30 mouse cellular contexts compared by ENCODE assay signal in the genomic region with DNA sequence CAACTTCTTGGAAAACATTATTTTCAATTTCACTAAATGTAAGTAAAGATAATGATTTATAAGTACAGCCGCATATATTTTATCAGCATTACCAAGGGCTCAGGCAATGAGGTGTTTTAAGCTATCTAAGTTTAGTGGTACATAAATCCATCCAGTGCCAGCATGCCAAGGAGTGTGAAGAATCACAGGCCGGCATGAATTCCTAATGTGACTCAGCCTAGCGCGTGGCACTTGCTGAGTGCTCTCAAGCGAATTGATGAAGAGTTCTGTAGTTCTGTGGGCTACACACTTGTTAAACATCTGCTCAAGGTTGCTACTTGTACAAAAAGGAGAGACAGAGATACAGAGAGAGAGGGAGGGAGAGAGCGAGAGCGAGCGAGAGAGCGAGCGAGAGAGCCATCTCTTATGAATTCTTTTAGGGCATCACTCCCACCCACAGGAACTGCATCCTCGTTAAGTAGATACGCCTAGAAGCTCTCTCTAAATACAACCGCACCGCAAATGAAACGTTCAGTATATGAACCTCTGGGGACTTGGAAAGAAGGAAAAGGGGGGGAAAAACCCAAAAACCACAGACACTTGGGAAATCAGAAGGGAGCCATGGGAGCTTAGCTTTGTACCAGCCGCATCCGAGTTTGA. TPM values are rescaled to one million over a fixed set of nuclear protein-coding genes. Genes with fewer than 3 reads are reported as not detected.
DNase-seq lines count a peak whose midpoint lies in the region; ATAC-seq and TF ChIP-seq lines count a peak whose summit lies in the region.
"Had no signal": no experiment of that assay in that cellular context is flagged by ENCODE, and none has a peak within 500 bp of the region (broad histone marks: within the 10 kb centered on the region; RNA-seq: fewer than 3 reads in every experiment).

No protein-coding gene starts in this region.

- H3K27me3 ChIP-seq in forebrain, postnatal 0 days (ENCODE audit: insufficient read depth, low read length), result no peaks in the 10 kb centered on the region
- no peaks in the 10 kb centered on the region for H3K27me3 ChIP-seq in forebrain, embryonic 15.5 days
- no peaks in the 10 kb centered on the region for H3K27me3 ChIP-seq in neural tube, embryonic 14.5 days (ENCODE audit: control insufficient read depth, insufficient read depth, low read length)
- H3K27me3 ChIP-seq in limb, embryonic 13.5 days, result no peaks in the 10 kb centered on the region
- H3K27me3 ChIP-seq: embryonic facial prominence, embryonic 13.5 days; heart, embryonic 15.5 days had no signal

- no peaks in the 10 kb centered on the region for H3K36me3 ChIP-seq in forebrain, postnatal 0 days (ENCODE audit: insufficient read depth)
- no peaks in the 10 kb centered on the region for H3K36me3 ChIP-seq in forebrain, embryonic 15.5 days
- no peaks in the 10 kb centered on the region for H3K36me3 ChIP-seq in neural tube, embryonic 14.5 days (ENCODE audit: control insufficient read depth, insufficient read depth, low read length)
- no peaks in the 10 kb centered on the region for H3K36me3 ChIP-seq in limb, embryonic 13.5 days
- H3K36me3 ChIP-seq: embryonic facial prominence, embryonic 13.5 days; G1E; heart, embryonic 15.5 days; midbrain, embryonic 10.5 days had no signal

- ATAC-seq in forebrain, postnatal 0 days, result peak; percentile 51; the same call in 1 of the 2 replicates
- ATAC-seq in forebrain, embryonic 15.5 days (replicated peaks), result no peak
- ATAC-seq in neural tube, embryonic 14.5 days (ENCODE audit: low read depth), result peak; percentile 35; the same call in 1 of the 2 replicates
- no peak for ATAC-seq in limb, embryonic 13.5 days (ENCODE audit: low FRiP score, low read depth)
- no peak for ATAC-seq in CD4-positive, CD25-positive, alpha-beta regulatory T cell, adult 4 months
- ATAC-seq: liver, postnatal 0 days; lung, postnatal 0 days had no signal

- no peak overlapping the region for H3K9ac ChIP-seq in forebrain, postnatal 0 days
- no peak overlapping the region for H3K9ac ChIP-seq in forebrain, embryonic 15.5 days (replicated peaks)
- H3K9ac ChIP-seq in neural tube, embryonic 14.5 days (replicated peaks; ENCODE audit: low read depth, low read length), result no peak overlapping the region
- H3K9ac ChIP-seq in limb, embryonic 13.5 days, result no peak overlapping the region
- H3K9ac ChIP-seq: embryonic facial prominence, embryonic 13.5 days; heart, embryonic 15.5 days; liver, postnatal 0 days had no signal

- WGBS in forebrain, postnatal 0 days, result 67% methylated on average over 17 of the region's 17 CpGs
- WGBS in forebrain, embryonic 15.5 days, result 64% methylated on average over 17 of the region's 17 CpGs
- WGBS in neural tube, embryonic 14.5 days, result 69% methylated on average over 17 of the region's 17 CpGs
- WGBS in limb, embryonic 13.5 days, result 57% methylated on average over 17 of the region's 17 CpGs

- H3K4me1 ChIP-seq in forebrain, postnatal 0 days (ENCODE audit: insufficient read depth), result no peaks in the 10 kb centered on the region
- peaks cover 3% of the 10 kb centered on the region; the same call in 1 of the 2 replicates for H3K4me1 ChIP-seq in forebrain, embryonic 15.5 days
- no peaks in the 10 kb centered on the region for H3K4me1 ChIP-seq in neural tube, embryonic 14.5 days (ENCODE audit: control insufficient read depth, insufficient read depth, low read length)
- H3K4me1 ChIP-seq in limb, embryonic 13.5 days, result peaks cover 12% of the 10 kb centered on the region; the same call in 1 of the 2 replicates
- H3K4me1 ChIP-seq: heart, embryonic 15.5 days had no signal

- H3K4me2 ChIP-seq in forebrain, postnatal 0 days (ENCODE audit: low read depth), result no peak overlapping the region
- H3K4me2 ChIP-seq in forebrain, embryonic 15.5 days (replicated peaks), result no peak overlapping the region
- H3K4me2 ChIP-seq in neural tube, embryonic 14.5 days (ENCODE audit: low read depth, low read length), result no peak overlapping the region
- peak overlapping the region; percentile 12; the same call in 1 of the 2 replicates for H3K4me2 ChIP-seq in limb, embryonic 13.5 days (replicated peaks)
- H3K4me2 ChIP-seq: embryonic facial prominence, embryonic 13.5 days; heart, embryonic 15.5 days; liver, embryonic 11.5 days had no signal

- no peak for TF ChIP-seq CTCF in forebrain, postnatal 0 days (IDR thresholded peaks at IDR 0.05; ENCODE audit: low read depth)

- H3K4me3 ChIP-seq in forebrain, postnatal 0 days (ENCODE audit: low read depth, low read length), result no peak overlapping the region
- H3K4me3 ChIP-seq in forebrain, embryonic 15.5 days, result no peak overlapping the region
- no peak overlapping the region for H3K4me3 ChIP-seq in neural tube, embryonic 14.5 days (ENCODE audit: low read depth, low read length)
- H3K4me3 ChIP-seq in limb, embryonic 13.5 days, result no peak overlapping the region
- H3K4me3 ChIP-seq: embryonic facial prominence, embryonic 13.5 days; heart, embryonic 15.5 days; midbrain, embryonic 10.5 days had no signal

- no peak for DNase-seq in forebrain, postnatal 0 days
- peak; percentile 6 to 27 for DNase-seq in left cerebral cortex, adult 18-20 months (ENCODE audit: low spot score in 2 of 2)
- DNase-seq in left cerebral cortex, adult 11 months (ENCODE audit: low spot score), result no peak
- no peak for DNase-seq in neural tube, embryonic 10.5 days (ENCODE audit: extremely low spot score, low spot score)
- DNase-seq: adrenal gland, adult 8-10 months; cerebellum, adult 2 months; heart, postnatal 36 days; kidney, adult 2 months; layer of hippocampus, adult 9-11 months; liver, postnatal 0 days had no signal

- H3K27ac ChIP-seq in forebrain, postnatal 0 days (ENCODE audit: low read depth, low read length), result no peak overlapping the region
- no peak overlapping the region for H3K27ac ChIP-seq in forebrain, embryonic 15.5 days (replicated peaks)
- no peak overlapping the region for H3K27ac ChIP-seq in neural tube, embryonic 14.5 days (ENCODE audit: low read depth, low read length)
- H3K27ac ChIP-seq in limb, embryonic 13.5 days, result no peak overlapping the region
- H3K27ac ChIP-seq: embryonic facial prominence, embryonic 13.5 days; heart, embryonic 15.5 days; kidney, postnatal 0 days; macrophage; midbrain, embryonic 10.5 days; stomach, postnatal 0 days had no signal

- H3K9me3 ChIP-seq in forebrain, postnatal 0 days (ENCODE audit: low read length), result no peaks in the 10 kb centered on the region
- no peaks in the 10 kb centered on the region for H3K9me3 ChIP-seq in forebrain, embryonic 15.5 days
- H3K9me3 ChIP-seq in neural tube, embryonic 14.5 days (ENCODE audit: control insufficient read depth, low read length), result no peaks in the 10 kb centered on the region
- H3K9me3 ChIP-seq in limb, embryonic 13.5 days, result no peaks in the 10 kb centered on the region
- H3K9me3 ChIP-seq: embryonic facial prominence, embryonic 13.5 days; heart, embryonic 15.5 days; midbrain, embryonic 10.5 days had no signal

RNA-seq across cellular contexts. Expression of a gene that starts 4.2 kb away (rescaled TPM):
- total RNA-seq in forebrain, postnatal 0 days (2014; rRNA removed), result not detected in 2 replicates
- polyA plus RNA-seq in forebrain, postnatal 0 days (2015; fragmentation: Nextera tagmentation; extraction: Ambion mirVana), result not detected in 2 replicates
- polyA plus RNA-seq in forebrain, embryonic 15.5 days (2015; fragmentation: Nextera tagmentation; extraction: Ambion mirVana), result not detected in 2 replicates
- total RNA-seq in left cerebral cortex, adult 18-20 months (2021), result not detected
- not detected in 2 replicates for polyA plus RNA-seq in neural tube, embryonic 14.5 days (2014; fragmentation: Nextera tagmentation; extraction: Ambion mirVana)
- polyA plus RNA-seq in limb, embryonic 13.5 days (2015; fragmentation: Nextera tagmentation; extraction: Ambion mirVana), result not detected in 2 replicates
- not detected for polyA plus RNA-seq in CD4-positive, CD25-positive, alpha-beta regulatory T cell, adult 4 months (2017; shearing (Covaris generic))
- total RNA-seq: adrenal gland, adult 8-10 months; gastrocnemius, adult 8-10 months; heart, postnatal 36 days; left cerebral cortex, postnatal 36 days had no signal
- polyA plus RNA-seq: cerebellum, adult 2 months; embryonic facial prominence, embryonic 13.5 days; forebrain, embryonic 16.5 days; G1E; gonadal fat pad, adult 2 months; heart, embryonic 15.5 days; kidney, adult 2 months; kidney, postnatal 0 days; large intestine, adult 2 months; liver, embryonic 11.5 days; liver, postnatal 0 days; lung, postnatal 0 days; macrophage; midbrain, embryonic 10.5 days; neural tube, embryonic 11.5 days; small intestine, adult 2 months; stomach, postnatal 0 days had no signal

Comparison
In these comparisons a context has a peak if more than half of its experiments do, and no peak if none do; other contexts are left out.
1. ATAC-seq: peak in forebrain, postnatal 0 days (single experiment) and neural tube, embryonic 14.5 days (single experiment); none in forebrain, embryonic 15.5 days (single experiment), limb, embryonic 13.5 days (single experiment) and CD4-positive, CD25-positive, alpha-beta regulatory T cell, adult 4 months (single experiment).
2. DNase-seq: peak in left cerebral cortex, adult 18-20 months (2 of 2); none in forebrain, postnatal 0 days (single experiment), left cerebral cortex, adult 11 months (single experiment) and neural tube, embryonic 10.5 days (single experiment).